Mouse (Mus musculus): ENCODE results near the gene Gm28308. TPM values are rescaled to one million over a fixed set of nuclear protein-coding genes. Genes with fewer than 3 reads are reported as not detected.

Gene Gm28308
- polyA plus RNA-seq, 1 experiment from 2014 or later = not detected

GRCm38 (mm10) chr6:52163366-52164031 is 49.6 kb downstream of the Gm28308 start:
- ATAC-seq = no peak
- Histone ChIP-seq H3K9ac (ENCODE audit: low read depth, low read length) (peak overlapping the region; percentile 74), H3K36me3 (ENCODE audit: control insufficient read depth, insufficient read depth, low read length) (no peaks in the 10 kb centered on the region)

GRCm38 (mm10) chr6:52162611-52163365 is 50.4 kb downstream of the Gm28308 start:
- Histone ChIP-seq H3K4me2 (ENCODE audit: low read depth, low read length) (peak overlapping the region; percentile 69), H3K4me1 (ENCODE audit: control insufficient read depth, insufficient read depth, low read length) (peaks cover 21% of the 10 kb centered on the region), H3K9me3 (ENCODE audit: control insufficient read depth, low read length) (no peaks in the 10 kb centered on the region), H3K27me3 (replicated peaks; ENCODE audit: control insufficient read depth, insufficient read depth, low read length) (peaks cover 12% of the 10 kb centered on the region), H3K27ac (ENCODE audit: low read length) (peak overlapping the region; percentile 87), H3K4me3 (ENCODE audit: low read length) (peak overlapping the region; percentile 52), H3K36me3 (ENCODE audit: control insufficient read depth, insufficient read depth, low read length) (no peaks in the 10 kb centered on the region), H3K9ac (ENCODE audit: low read depth, low read length) (peak overlapping the region; percentile 74)
- no peak for ATAC-seq
- WGBS = 40% methylated on average over 14 of the region's 14 CpGs

More at GRCm38 (mm10) chr6:52163366-52164031, 49.6 kb downstream of the Gm28308 start:
- Histone ChIP-seq H3K27ac (ENCODE audit: low read length) (peak overlapping the region; percentile 87), H3K4me2 (ENCODE audit: low read depth, low read length) (peak overlapping the region; percentile 69), H3K4me1 (ENCODE audit: control insufficient read depth, insufficient read depth, low read length) (peaks cover 18% of the 10 kb centered on the region), H3K27me3 (replicated peaks; ENCODE audit: control insufficient read depth, insufficient read depth, low read length) (peaks cover 12% of the 10 kb centered on the region), H3K9me3 (ENCODE audit: control insufficient read depth, low read length) (no peaks in the 10 kb centered on the region), H3K4me3 (ENCODE audit: low read length) (peak overlapping the region; percentile 52)
- 36% methylated on average over 17 of the region's 17 CpGs for WGBS

- Histone ChIP-seq H3K27ac (ENCODE audit: low read length) (no peak overlapping the region), H3K4me1 (ENCODE audit: control insufficient read depth, insufficient read depth, low read length) (peaks cover 23% of the 10 kb centered on the region), H3K4me3 (ENCODE audit: low read length) (peak overlapping the region; percentile 9; the same call in 1 of the 2 replicates), H3K9me3 (ENCODE audit: control insufficient read depth, low read length) (no peaks in the 10 kb centered on the region), H3K9ac (ENCODE audit: low read depth, low read length) (peak overlapping the region; percentile 23; the same call in 1 of the 2 replicates), H3K4me2 (ENCODE audit: low read depth, low read length) (peak overlapping the region; percentile 32; the same call in 1 of the 2 replicates), H3K36me3 (ENCODE audit: control insufficient read depth, insufficient read depth, low read length) (no peaks in the 10 kb centered on the region), H3K27me3 (replicated peaks; ENCODE audit: control insufficient read depth, insufficient read depth, low read length) (peaks cover 14% of the 10 kb centered on the region)
- no peak for ATAC-seq
- 51% methylated on average over 1 of the region's 1 CpGs for WGBS
These were observed 51.1 kb downstream of the Gm28308 start for GRCm38 (mm10) chr6:52162093-52162380.

GRCm38 (mm10) chr6:52161336-52162092 is 51.6 kb downstream of the Gm28308 start:
- peaks cover 20% of the 10 kb centered on the region for H3K27me3 ChIP-seq (replicated peaks; ENCODE audit: control insufficient read depth, insufficient read depth, low read length)
- H3K36me3 ChIP-seq (ENCODE audit: control insufficient read depth, insufficient read depth, low read length) = no peaks in the 10 kb centered on the region
- no peak for ATAC-seq
- no peaks in the 10 kb centered on the region for H3K9me3 ChIP-seq (ENCODE audit: control insufficient read depth, low read length)
- peaks cover 23% of the 10 kb centered on the region for H3K4me1 ChIP-seq (ENCODE audit: control insufficient read depth, insufficient read depth, low read length)
- WGBS = 25% methylated on average over 8 of the region's 8 CpGs
- H3K4me2 ChIP-seq (ENCODE audit: low read depth, low read length) = peak overlapping the region; percentile 93
- peak overlapping the region; percentile 93 for H3K27ac ChIP-seq (ENCODE audit: low read length)
- H3K9ac ChIP-seq (ENCODE audit: low read depth, low read length) = peak overlapping the region; percentile 69
- peak overlapping the region; percentile 79 for H3K4me3 ChIP-seq (ENCODE audit: low read length)

- peak; percentile 38 for ATAC-seq
- H3K36me3 ChIP-seq (ENCODE audit: control insufficient read depth, insufficient read depth, low read length) = no peaks in the 10 kb centered on the region
- H3K4me2 ChIP-seq (ENCODE audit: low read depth, low read length) = peak overlapping the region; percentile 93
- WGBS = 4% methylated on average over 30 of the region's 30 CpGs
- H3K27me3 ChIP-seq (replicated peaks; ENCODE audit: control insufficient read depth, insufficient read depth, low read length) = peaks cover 24% of the 10 kb centered on the region
- peaks cover 23% of the 10 kb centered on the region for H3K4me1 ChIP-seq (ENCODE audit: control insufficient read depth, insufficient read depth, low read length)
- H3K9ac ChIP-seq (ENCODE audit: low read depth, low read length) = peak overlapping the region; percentile 69
- H3K4me3 ChIP-seq (ENCODE audit: low read length) = peak overlapping the region; percentile 79
- no peaks in the 10 kb centered on the region for H3K9me3 ChIP-seq (ENCODE audit: control insufficient read depth, low read length)
- H3K27ac ChIP-seq (ENCODE audit: low read length) = peak overlapping the region; percentile 93
These were observed 52.4 kb downstream of the Gm28308 start for GRCm38 (mm10) chr6:52160511-52161335.

- ATAC-seq = peak; percentile 12; the same call in 1 of the 2 replicates
- H3K4me2 ChIP-seq (ENCODE audit: low read depth, low read length) = peak overlapping the region; percentile 93
- peak overlapping the region; percentile 93 for H3K27ac ChIP-seq (ENCODE audit: low read length)
- peaks cover 23% of the 10 kb centered on the region for H3K4me1 ChIP-seq (ENCODE audit: control insufficient read depth, insufficient read depth, low read length)
- WGBS = 25% methylated on average over 8 of the region's 9 CpGs
- H3K27me3 ChIP-seq (replicated peaks; ENCODE audit: control insufficient read depth, insufficient read depth, low read length) = peaks cover 24% of the 10 kb centered on the region
- H3K4me3 ChIP-seq (ENCODE audit: low read length) = peak overlapping the region; percentile 79
- H3K9ac ChIP-seq (ENCODE audit: low read depth, low read length) = peak overlapping the region; percentile 69
- no peaks in the 10 kb centered on the region for H3K36me3 ChIP-seq (ENCODE audit: control insufficient read depth, insufficient read depth, low read length)
- no peaks in the 10 kb centered on the region for H3K9me3 ChIP-seq (ENCODE audit: control insufficient read depth, low read length)
These were observed 53.2 kb downstream of the Gm28308 start for GRCm38 (mm10) chr6:52159979-52160378.

- Histone ChIP-seq H3K4me2 (ENCODE audit: low read depth, low read length) (peak overlapping the region; percentile 93), H3K36me3 (ENCODE audit: control insufficient read depth, insufficient read depth, low read length) (no peaks in the 10 kb centered on the region), H3K27me3 (replicated peaks; ENCODE audit: control insufficient read depth, insufficient read depth, low read length) (peaks cover 21% of the 10 kb centered on the region), H3K9me3 (ENCODE audit: control insufficient read depth, low read length) (no peaks in the 10 kb centered on the region), H3K4me3 (ENCODE audit: low read length) (peak overlapping the region; percentile 79), H3K9ac (ENCODE audit: low read depth, low read length) (peak overlapping the region; percentile 80), H3K4me1 (ENCODE audit: control insufficient read depth, insufficient read depth, low read length) (peaks cover 23% of the 10 kb centered on the region), H3K27ac (ENCODE audit: low read length) (peak overlapping the region; percentile 93)
- WGBS = 17% methylated on average over 12 of the region's 12 CpGs
- peak; percentile 26 for ATAC-seq
These were observed 53.9 kb downstream of the Gm28308 start for GRCm38 (mm10) chr6:52159164-52159761.

- Histone ChIP-seq H3K4me3 (ENCODE audit: low read length) (peak within 1 kb of the TSS; percentile 79), H3K36me3 (ENCODE audit: control insufficient read depth, insufficient read depth, low read length) (no peaks in the 10 kb centered on the region), H3K27me3 (replicated peaks; ENCODE audit: control insufficient read depth, insufficient read depth, low read length) (peaks cover 24% of the 10 kb centered on the region), H3K27ac (ENCODE audit: low read length) (peak within 1 kb of the TSS; percentile 93), H3K9ac (ENCODE audit: low read depth, low read length) (peak within 1 kb of the TSS; percentile 80), H3K4me1 (ENCODE audit: control insufficient read depth, insufficient read depth, low read length) (peaks cover 23% of the 10 kb centered on the region), H3K4me2 (ENCODE audit: low read depth, low read length) (peak within 1 kb of the TSS; percentile 93), H3K9me3 (ENCODE audit: control insufficient read depth, low read length) (no peaks in the 10 kb centered on the region)
- ATAC-seq = peak; percentile 83
- 0% methylated on average over 55 of the region's 55 CpGs for WGBS
These were observed 54.7 kb downstream of the Gm28308 start, which contains the start of gene Hoxa1 for GRCm38 (mm10) chr6:52158276-52159051. TSS of gene Hoxa1 (minus strand) at chr6:52158317.
